Mouse (Mus musculus): ENCODE measurements around the gene Adamts8. TPM values are rescaled to one million over a fixed set of nuclear protein-coding genes. Genes with fewer than 3 reads are reported as not detected.

The Adamts8 gene
- polyA plus RNA-seq, 1 experiment = not detected

GRCm38 (mm10) chr9:30919686-30920085, 22.7 kb upstream of the Adamts8 start:
- Histone ChIP-seq H3K4me1 (ENCODE audit: control insufficient read depth) (no peaks in the 10 kb centered on the region), H3K36me3 (ENCODE audit: control insufficient read depth) (no peaks in the 10 kb centered on the region), H3K27me3 (ENCODE audit: control insufficient read depth) (peaks cover 27% of the 10 kb centered on the region), H3K4me3 (replicated peaks) (no peak overlapping the region), H3K9me3 (ENCODE audit: control insufficient read depth, low read length) (no peaks in the 10 kb centered on the region)
- TF ChIP-seq TAL1 (IDR thresholded peaks at IDR 0.05; ENCODE audit: low read length) (no peak), GATA1 (IDR thresholded peaks at IDR 0.05; ENCODE audit: low read length) (no peak)

- H3K9me3 ChIP-seq (ENCODE audit: control insufficient read depth, low read length) = no peaks in the 10 kb centered on the region
- no peaks in the 10 kb centered on the region for H3K4me1 ChIP-seq (ENCODE audit: control insufficient read depth)
These were observed 21.6 kb upstream of the Adamts8 start for GRCm38 (mm10) chr9:30920736-30921135.

GRCm38 (mm10) chr9:30921261-30922103, 20.9 kb upstream of the Adamts8 start:
- H3K4me3 ChIP-seq (replicated peaks) = peak overlapping the region; percentile 12
- no peaks in the 10 kb centered on the region for H3K36me3 ChIP-seq (ENCODE audit: control insufficient read depth)
- no peaks in the 10 kb centered on the region for H3K4me1 ChIP-seq (ENCODE audit: control insufficient read depth)
- no peaks in the 10 kb centered on the region for H3K9me3 ChIP-seq (ENCODE audit: control insufficient read depth, low read length)
- peaks cover 27% of the 10 kb centered on the region for H3K27me3 ChIP-seq (ENCODE audit: control insufficient read depth)
- TF ChIP-seq TAL1 (IDR thresholded peaks at IDR 0.05; ENCODE audit: low read length) (0 out of 3 replicates have a peak, but pooled peaks have one; percentile 9), GATA1 (IDR thresholded peaks at IDR 0.05; ENCODE audit: low read length) (no peak)

More at GRCm38 (mm10) chr9:30920736-30921135, 21.6 kb upstream of the Adamts8 start:
- TF ChIP-seq GATA1 (IDR thresholded peaks at IDR 0.05; ENCODE audit: low read length) (no peak), TAL1 (IDR thresholded peaks at IDR 0.05; ENCODE audit: low read length) (no peak)
- Histone ChIP-seq H3K4me3 (replicated peaks) (no peak overlapping the region), H3K36me3 (ENCODE audit: control insufficient read depth) (no peaks in the 10 kb centered on the region), H3K27me3 (ENCODE audit: control insufficient read depth) (peaks cover 27% of the 10 kb centered on the region)

- TF ChIP-seq TAL1 (IDR thresholded peaks at IDR 0.05; ENCODE audit: low read length) (no peak), GATA1 (IDR thresholded peaks at IDR 0.05; ENCODE audit: low read length) (no peak)
- H3K4me3 ChIP-seq (replicated peaks) = peak within 1 kb of the TSS; percentile 41
- peaks cover 27% of the 10 kb centered on the region for H3K27me3 ChIP-seq (ENCODE audit: control insufficient read depth)
- no peaks in the 10 kb centered on the region for H3K4me1 ChIP-seq (ENCODE audit: control insufficient read depth)
- H3K36me3 ChIP-seq (ENCODE audit: control insufficient read depth) = no peaks in the 10 kb centered on the region
- H3K9me3 ChIP-seq (ENCODE audit: control insufficient read depth, low read length) = no peaks in the 10 kb centered on the region
These were observed 20.0 kb upstream of the Adamts8 start, which contains the start of gene Adamts15 for GRCm38 (mm10) chr9:30922197-30922894. Gene Adamts15 (minus strand): TSS chr9:30922452.

- Histone ChIP-seq H3K4me3 (replicated peaks) (no peak overlapping the region), H3K27me3 (ENCODE audit: control insufficient read depth) (no peaks in the 10 kb centered on the region), H3K4me1 (ENCODE audit: control insufficient read depth) (no peaks in the 10 kb centered on the region), H3K9me3 (ENCODE audit: control insufficient read depth, low read length) (no peaks in the 10 kb centered on the region), H3K36me3 (ENCODE audit: control insufficient read depth) (no peaks in the 10 kb centered on the region)
- no peak for TF ChIP-seq GATA1 (IDR thresholded peaks at IDR 0.05; ENCODE audit: low read length)
- no peak for TF ChIP-seq TAL1 (IDR thresholded peaks at IDR 0.05; ENCODE audit: low read length)
These were observed 13.6 kb upstream of the Adamts8 start for GRCm38 (mm10) chr9:30928759-30929158.

GRCm38 (mm10) chr9:30932346-30932745, 10.0 kb upstream of the Adamts8 start:
- H3K9me3 ChIP-seq (ENCODE audit: control insufficient read depth, low read length) = no peaks in the 10 kb centered on the region
- H3K36me3 ChIP-seq (ENCODE audit: control insufficient read depth) = no peaks in the 10 kb centered on the region
- no peak for TF ChIP-seq GATA1 (IDR thresholded peaks at IDR 0.05; ENCODE audit: low read length)
- TF ChIP-seq TAL1 (IDR thresholded peaks at IDR 0.05; ENCODE audit: low read length) = no peak
- 0 out of 2 replicates have a peak, but pooled peaks cover 2% of the 10 kb centered on the region for H3K27me3 ChIP-seq (ENCODE audit: control insufficient read depth)
- H3K4me1 ChIP-seq (ENCODE audit: control insufficient read depth) = no peaks in the 10 kb centered on the region
- no peak overlapping the region for H3K4me3 ChIP-seq (replicated peaks)

- H3K27me3 ChIP-seq (ENCODE audit: control insufficient read depth) = 0 out of 2 replicates have a peak, but pooled peaks cover 3% of the 10 kb centered on the region
- H3K9me3 ChIP-seq (ENCODE audit: control insufficient read depth, low read length) = no peaks in the 10 kb centered on the region
- H3K36me3 ChIP-seq (ENCODE audit: control insufficient read depth) = no peaks in the 10 kb centered on the region
- no peaks in the 10 kb centered on the region for H3K4me1 ChIP-seq (ENCODE audit: control insufficient read depth)
- TF ChIP-seq GATA1 (IDR thresholded peaks at IDR 0.05; ENCODE audit: low read length) = no peak
- no peak overlapping the region for H3K4me3 ChIP-seq (replicated peaks)
These were observed 7.5 kb upstream of the Adamts8 start for GRCm38 (mm10) chr9:30934827-30935226.

GRCm38 (mm10) chr9:30936674-30937438, 5.5 kb upstream of the Adamts8 start:
- H3K9me3 ChIP-seq (ENCODE audit: control insufficient read depth, low read length) = no peaks in the 10 kb centered on the region
- no peaks in the 10 kb centered on the region for H3K4me1 ChIP-seq (ENCODE audit: control insufficient read depth)
- no peak overlapping the region for H3K4me3 ChIP-seq (replicated peaks)
- peaks cover 18% of the 10 kb centered on the region for H3K27me3 ChIP-seq (ENCODE audit: control insufficient read depth)
- no peak for TF ChIP-seq GATA1 (IDR thresholded peaks at IDR 0.05; ENCODE audit: low read length)
- no peak for TF ChIP-seq TAL1 (IDR thresholded peaks at IDR 0.05; ENCODE audit: low read length)
- H3K36me3 ChIP-seq (ENCODE audit: control insufficient read depth) = no peaks in the 10 kb centered on the region
